Comparison of ENCODE assay signal across 25 mouse cellular contexts in genomic region chr17:46285407-46285806, GRCm38 (mm10). TPM values are rescaled to one million over a fixed set of nuclear protein-coding genes. Genes with fewer than 3 reads are reported as not detected.
"Had no signal": no experiment of that assay in that cellular context is flagged by ENCODE, and none has a peak within 500 bp of the region (broad histone marks: within the 10 kb centered on the region; RNA-seq: fewer than 3 reads in every experiment).

No protein-coding gene starts in this region.

- H3K9me3 ChIP-seq: embryonic facial prominence, embryonic 10.5 days; embryonic facial prominence, embryonic 12.5 days; embryonic facial prominence, embryonic 13.5 days; embryonic facial prominence, embryonic 15.5 days; forebrain, embryonic 10.5 days; forebrain, embryonic 12.5 days; forebrain, embryonic 13.5 days; forebrain, embryonic 15.5 days had no signal

- ATAC-seq: forebrain, embryonic 13.5 days; forebrain, embryonic 14.5 days; forebrain, embryonic 15.5 days; forebrain, embryonic 16.5 days; forebrain, postnatal 0 days had no signal

- H3K4me3 ChIP-seq: embryonic facial prominence, embryonic 10.5 days; embryonic facial prominence, embryonic 12.5 days; embryonic facial prominence, embryonic 13.5 days; embryonic facial prominence, embryonic 15.5 days; erythroblast, embryonic 14.5 days; forebrain, embryonic 10.5 days; forebrain, embryonic 12.5 days; forebrain, embryonic 13.5 days; forebrain, embryonic 15.5 days; gastrocnemius, adult 2 months; heart, adult 2 months had no signal

- DNase-seq: cerebellum, adult 9-11 months; cerebellum, postnatal 14 days; cerebellum, postnatal 25 days; cerebellum, postnatal 36 days; forebrain, postnatal 0 days; gastrocnemius, postnatal 10 days; gastrocnemius, postnatal 14 days; gastrocnemius, postnatal 25 days; heart, adult 18-20 months; heart, adult 2 months had no signal

- H3K9ac ChIP-seq: embryonic facial prominence, embryonic 12.5 days; embryonic facial prominence, embryonic 13.5 days; embryonic facial prominence, embryonic 15.5 days; forebrain, embryonic 12.5 days; forebrain, embryonic 15.5 days; forebrain, postnatal 0 days had no signal

- H3K27me3 ChIP-seq: embryonic facial prominence, embryonic 12.5 days; embryonic facial prominence, embryonic 13.5 days; embryonic facial prominence, embryonic 15.5 days; forebrain, embryonic 12.5 days; forebrain, embryonic 15.5 days had no signal

- H3K36me3 ChIP-seq: forebrain, embryonic 15.5 days had no signal

- H3K27ac ChIP-seq: embryonic facial prominence, embryonic 10.5 days; embryonic facial prominence, embryonic 12.5 days; embryonic facial prominence, embryonic 13.5 days; embryonic facial prominence, embryonic 15.5 days; forebrain, embryonic 10.5 days; forebrain, embryonic 12.5 days; forebrain, embryonic 13.5 days; forebrain, embryonic 15.5 days; gastrocnemius, adult 2 months; heart, adult 2 months had no signal

- H3K4me2 ChIP-seq: embryonic facial prominence, embryonic 12.5 days; embryonic facial prominence, embryonic 13.5 days; embryonic facial prominence, embryonic 15.5 days; forebrain, embryonic 12.5 days; forebrain, embryonic 13.5 days; forebrain, embryonic 15.5 days had no signal

RNA-seq across cellular contexts. Expression of gene Dlk2, which starts 11.8 kb away (rescaled TPM):
- total RNA-seq: gastrocnemius, adult 18-20 months; gastrocnemius, adult 2 months had no signal
- polyA plus RNA-seq: erythroblast, embryonic 14.5 days had no signal

RNA-seq across cellular contexts. Expression of gene Lrrc73, which starts 32.1 kb away (rescaled TPM):
- total RNA-seq: common myeloid progenitor, adult 5-6 weeks; gastrocnemius, adult 8-10 months had no signal
